In the genomic region with DNA sequence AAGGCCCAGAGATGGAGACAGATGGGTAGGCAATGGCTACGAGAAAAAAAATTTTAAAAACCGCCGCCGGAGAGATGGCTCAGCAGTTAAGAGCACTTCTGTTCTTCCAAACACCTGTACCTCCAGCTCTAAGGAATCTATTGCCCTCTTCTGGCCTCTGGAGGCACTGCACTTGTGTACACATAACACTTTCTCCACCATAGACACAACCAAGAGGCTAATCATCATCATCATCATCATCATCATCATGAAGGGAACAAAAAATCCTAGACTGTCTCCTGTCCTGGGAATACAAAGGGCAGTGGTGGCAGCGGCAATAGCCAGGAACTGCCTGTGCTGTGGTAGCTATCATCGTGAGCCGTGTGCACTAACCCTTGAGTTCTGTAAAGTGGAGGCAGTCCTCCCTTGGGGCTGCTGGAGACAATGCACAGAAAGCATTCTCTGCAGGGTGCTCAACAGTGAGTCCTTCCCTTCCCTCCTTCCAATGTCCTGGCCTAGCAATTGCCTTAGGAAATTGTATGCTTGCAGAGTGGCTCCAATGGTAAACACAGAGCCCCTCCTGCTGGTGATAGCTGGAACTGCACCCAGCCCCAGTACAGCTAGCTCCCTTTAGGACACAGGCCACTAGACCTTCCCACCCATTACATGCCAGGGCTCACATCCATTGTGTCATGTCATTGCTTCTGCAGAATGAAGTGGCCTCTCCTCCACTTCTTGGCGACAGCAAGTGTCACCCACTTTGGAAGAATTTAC, we compare ENCODE assay signal across 7 mouse cellular contexts. TPM values are rescaled to one million over a fixed set of nuclear protein-coding genes. Genes with fewer than 3 reads are reported as not detected.
A peak's percentile ranks its signal among the peaks of the same experiment; 100 is the strongest.
DNase-seq lines count a peak whose midpoint lies in the region; ATAC-seq and TF ChIP-seq lines count a peak whose summit lies in the region.

No protein-coding gene starts in this region.

- H3K4me3 ChIP-seq in MEL (ENCODE audit: control insufficient read depth in 1 of 2, insufficient read depth in 1 of 2, low read depth in 2 of 2, low read length in 2 of 2) = no peak overlapping the region
- no peak overlapping the region for H3K4me3 ChIP-seq in heart, embryonic 15.5 days

- ATAC-seq in heart, embryonic 15.5 days (replicated peaks; ENCODE audit: insufficient number of reproducible peaks, insufficient read depth, low FRiP score, low read depth) = 0 out of 2 replicates have a peak, but pooled peaks have one; percentile 39

- DNase-seq in CD4-positive, CD25-positive, alpha-beta regulatory T cell, adult 2 months (ENCODE audit: low read depth, low spot score) = peak; percentile 86
- peak; percentile 86 for DNase-seq in MEL (ENCODE audit: low read depth, low spot score)
- DNase-seq in embryo, embryonic 10.5 days (ENCODE audit: low spot score) = peak; percentile 80
- DNase-seq in layer of hippocampus, adult 9-11 months = peak; percentile 47
- DNase-seq in lung, postnatal 10 days = peak; percentile 82
- DNase-seq in skeletal muscle tissue, adult 2 months (ENCODE audit: low read depth, low spot score) = peak; percentile 31

- TF ChIP-seq EP300 in MEL (IDR thresholded peaks at IDR 0.05; ENCODE audit: low read depth in 1 of 2, low read length in 2 of 2) = 0 out of 4 replicates have a peak, but pooled peaks of 1 of the 2 experiments have one; percentile 13

- H3K79me2 ChIP-seq in MEL (ENCODE audit: control insufficient read depth, insufficient read depth, low read length, poor library complexity) = no peaks in the 10 kb centered on the region

- H3K9ac ChIP-seq in MEL (ENCODE audit: control insufficient read depth, low read depth, low read length, poor library complexity, severe bottlenecking) = no peak overlapping the region
- no peak overlapping the region for H3K9ac ChIP-seq in heart, embryonic 15.5 days

- TF ChIP-seq RAD21 in MEL (IDR thresholded peaks at IDR 0.05; ENCODE audit: low read depth, low read length) = peak; percentile 96

- H3K9me3 ChIP-seq in MEL (replicated peaks; ENCODE audit: insufficient read depth, low read length) = no peaks in the 10 kb centered on the region
- H3K9me3 ChIP-seq in heart, embryonic 15.5 days (replicated peaks) = no peaks in the 10 kb centered on the region

- TF ChIP-seq CTCF in MEL (IDR thresholded peaks at IDR 0.05 in 2 of 3, conservative IDR thresholded peaks at IDR 0.05 in 1 of 3; ENCODE audit: control insufficient read depth in 1 of 3, insufficient read depth in 1 of 3, low read depth in 2 of 3, low read length in 3 of 3, poor library complexity in 1 of 3, severe bottlenecking in 1 of 3) = peak; percentile 94 to 99 (median 95)

- no peaks in the 10 kb centered on the region; a peak in 2 of 4 replicates for H3K36me3 ChIP-seq in MEL (ENCODE audit: control insufficient read depth in 1 of 2, insufficient read depth in 2 of 2, low read length in 2 of 2)
- peaks cover 28% of the 10 kb centered on the region for H3K36me3 ChIP-seq in heart, embryonic 15.5 days

- H3K4me2 ChIP-seq in heart, embryonic 15.5 days = no peak overlapping the region

- no peaks in the 10 kb centered on the region for H3K27me3 ChIP-seq in MEL (ENCODE audit: control insufficient read depth in 1 of 2, insufficient read depth in 2 of 2, low read length in 2 of 2)
- H3K27me3 ChIP-seq in heart, embryonic 15.5 days = no peaks in the 10 kb centered on the region

- H3K4me1 ChIP-seq in MEL (ENCODE audit: control insufficient read depth in 1 of 2, insufficient read depth in 2 of 2, low read length in 2 of 2) = no peaks in the 10 kb centered on the region
- no peaks in the 10 kb centered on the region for H3K4me1 ChIP-seq in heart, embryonic 15.5 days (replicated peaks)

- no peak for TF ChIP-seq POLR2A in MEL (IDR thresholded peaks at IDR 0.05; ENCODE audit: control insufficient read depth in 1 of 2, insufficient read depth in 1 of 2, low read depth in 1 of 2, low read length in 2 of 2, poor library complexity in 1 of 2)

- no peak overlapping the region for H3K27ac ChIP-seq in MEL (ENCODE audit: control insufficient read depth, low read depth, low read length)
- no peak overlapping the region for H3K27ac ChIP-seq in heart, embryonic 15.5 days

- WGBS in heart, embryonic 15.5 days = 72% methylated on average over 8 of the region's 8 CpGs

TF ChIP-seq in MEL, 35 proteins besides CTCF, POLR2A, EP300 and RAD21:
- TF ChIP-seq CHD2 (IDR thresholded peaks at IDR 0.05; ENCODE audit: low read length) (no peak), ZKSCAN1 (IDR thresholded peaks at IDR 0.05; ENCODE audit: low read depth, low read length) (no peak), TAL1 (IDR thresholded peaks at IDR 0.05; ENCODE audit: low read length) (no peak), CHD1 (IDR thresholded peaks at IDR 0.05; ENCODE audit: low read depth, low read length) (no peak), ELF1 (IDR thresholded peaks at IDR 0.05; ENCODE audit: low read depth, low read length) (no peak), ZNF384 (IDR thresholded peaks at IDR 0.05; ENCODE audit: low read depth, low read length) (peak; percentile 80), USF2 (IDR thresholded peaks at IDR 0.05; ENCODE audit: borderline replicate concordance in 1 of 2, insufficient read depth in 1 of 2, low read depth in 1 of 2, low read length in 2 of 2) (no peak), MYC (IDR thresholded peaks at IDR 0.05; ENCODE audit: low read depth, low read length) (peak; percentile 66; the same call in 1 of the 2 replicates), HCFC1 (IDR thresholded peaks at IDR 0.05; ENCODE audit: low read depth, low read length) (peak; percentile 40), MYB (IDR thresholded peaks at IDR 0.05; ENCODE audit: low read depth, low read length) (no peak), E2F4 (IDR thresholded peaks at IDR 0.05; ENCODE audit: borderline replicate concordance, low read depth, low read length) (no peak), MAX (IDR thresholded peaks at IDR 0.05; ENCODE audit: low read length) (no peak), JUND (IDR thresholded peaks at IDR 0.05; ENCODE audit: low read depth, low read length) (no peak), TBP (IDR thresholded peaks at IDR 0.05; ENCODE audit: low read depth, low read length) (0 out of 2 replicates have a peak, but pooled peaks have one; percentile 33), KAT2A (conservative IDR thresholded peaks at IDR 0.05; ENCODE audit: low read depth, low read length) (no peak), BHLHE40 (IDR thresholded peaks at IDR 0.05; ENCODE audit: borderline replicate concordance, low read depth, low read length) (no peak), GATA1 (IDR thresholded peaks at IDR 0.05; ENCODE audit: low read depth, low read length) (0 out of 2 replicates have a peak, but pooled peaks have one; percentile 7), MAZ (IDR thresholded peaks at IDR 0.05; ENCODE audit: low read depth, low read length) (no peak), MEF2A (IDR thresholded peaks at IDR 0.05; ENCODE audit: extremely low read depth, insufficient replicate concordance, low read depth, low read length, poor library complexity, severe bottlenecking) (no peak), POLR2AphosphoS5 (IDR thresholded peaks at IDR 0.05; ENCODE audit: borderline replicate concordance, low read depth, low read length) (no peak), MAFK (IDR thresholded peaks at IDR 0.05; ENCODE audit: borderline replicate concordance, low read depth, low read length) (0 out of 2 replicates have a peak, but pooled peaks have one; percentile 8), USF1 (IDR thresholded peaks at IDR 0.05; ENCODE audit: low read depth, low read length) (no peak), SIN3A (IDR thresholded peaks at IDR 0.05; ENCODE audit: low read length) (peak; percentile 64), ETS1 (IDR thresholded peaks at IDR 0.05; ENCODE audit: low read depth, low read length) (no peak), POLR2AphosphoS2 (IDR thresholded peaks at IDR 0.05; ENCODE audit: low read length) (no peak), NRF1 (IDR thresholded peaks at IDR 0.05; ENCODE audit: insufficient read depth, low read depth, low read length, poor library complexity, severe bottlenecking) (no peak), TCF12 (IDR thresholded peaks at IDR 0.05; ENCODE audit: low read depth, low read length) (peak; percentile 25; the same call in 1 of the 2 replicates), ZC3H11A (IDR thresholded peaks at IDR 0.05; ENCODE audit: low read depth, low read length) (peak; percentile 96), ZMIZ1 (IDR thresholded peaks at IDR 0.05; ENCODE audit: low read depth, low read length) (no peak), GABPA (IDR thresholded peaks at IDR 0.05; ENCODE audit: low read depth, low read length) (no peak), NELFE (IDR thresholded peaks at IDR 0.05; ENCODE audit: low read depth, low read length) (no peak), SMC3 (IDR thresholded peaks at IDR 0.05; ENCODE audit: low read depth, low read length) (peak; percentile 93), MXI1 (IDR thresholded peaks at IDR 0.05; ENCODE audit: low read depth, low read length) (no peak), UBTF (IDR thresholded peaks at IDR 0.05; ENCODE audit: borderline replicate concordance, insufficient read depth, low read depth, low read length) (no peak), RCOR1 (IDR thresholded peaks at IDR 0.05; ENCODE audit: low read depth, low read length) (peak; percentile 26; the same call in 1 of the 2 replicates)

RNA-seq across cellular contexts. Expression of gene Ppp1r8, which starts 19.2 kb away (rescaled TPM):
- 83.6 and 84.7 TPM in 2 replicates for total RNA-seq in MEL (2012; rRNA removed)
- polyA plus RNA-seq in MEL (2012; ENCODE audit: insufficient read depth in 1 of 2, insufficient read length in 2 of 2, low read depth in 1 of 2, low replicate concordance in 2 of 2, missing spikeins in 1 of 2) = 100 to 1,000 TPM in 1 of 2 experiments, not detected in 1; 103 TPM
- 25.7 and 30.4 TPM in 2 replicates for polyA plus RNA-seq in heart, embryonic 15.5 days (2015; fragmentation: Nextera tagmentation; extraction: Ambion mirVana)

RNA-seq across cellular contexts. Expression of gene Themis2, which starts 27.6 kb away (rescaled TPM):
- 1.0 and 1.1 TPM in 2 replicates for total RNA-seq in MEL (2012; rRNA removed)
- polyA plus RNA-seq in MEL (2012; ENCODE audit: insufficient read depth in 1 of 2, insufficient read length in 2 of 2, low read depth in 1 of 2, low replicate concordance in 2 of 2, missing spikeins in 1 of 2) = 1 to 10 TPM in 1 of 2 experiments, not detected in 1; 2.6 TPM
- 0.94 and 1.9 TPM in 2 replicates for polyA plus RNA-seq in heart, embryonic 15.5 days (2015; fragmentation: Nextera tagmentation; extraction: Ambion mirVana)

RNA-seq across cellular contexts. Expression of gene Rpa2, which starts 55.7 kb away (rescaled TPM):
- total RNA-seq in MEL (2012; rRNA removed) = 102 and 119 TPM in 2 replicates
- polyA plus RNA-seq in MEL (2012; ENCODE audit: insufficient read depth in 1 of 2, insufficient read length in 2 of 2, low read depth in 1 of 2, low replicate concordance in 2 of 2, missing spikeins in 1 of 2) = 100 to 1,000 TPM in 1 of 2 experiments, not detected in 1; 103 TPM
- polyA plus RNA-seq in heart, embryonic 15.5 days (2015; fragmentation: Nextera tagmentation; extraction: Ambion mirVana) = 60.8 and 71.2 TPM in 2 replicates

Comparison
In these comparisons a context has a peak if more than half of its experiments do, and no peak if none do; other contexts are left out.
1. DNase-seq: peak in every context shown above with its lines; median percentile 86 in CD4-positive, CD25-positive, alpha-beta regulatory T cell, adult 2 months; 86 in MEL; 82 in lung, postnatal 10 days; 80 in embryo, embryonic 10.5 days; 47 in layer of hippocampus, adult 9-11 months; 31 in skeletal muscle tissue, adult 2 months.